8 mouse cellular contexts compared by ENCODE assay signal in the genomic region with DNA sequence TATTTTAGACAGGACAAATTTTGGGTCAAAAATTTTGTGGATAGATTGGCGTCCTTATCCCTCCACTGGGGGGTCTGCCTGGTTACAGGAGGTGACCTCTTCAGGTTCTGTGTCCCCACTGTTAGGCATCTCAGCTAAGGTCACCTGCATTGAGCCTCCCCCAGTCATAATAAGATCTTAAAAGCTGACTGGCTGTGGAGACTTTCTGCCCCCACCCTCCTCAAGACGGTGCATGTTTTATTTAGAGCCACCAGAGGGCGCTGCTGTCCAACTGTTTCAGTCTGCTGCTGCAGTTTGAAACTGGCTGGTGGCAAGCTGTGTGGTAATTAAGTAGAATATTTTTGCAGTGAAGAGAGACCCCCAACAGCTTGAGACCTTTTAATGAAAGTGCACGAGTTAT. TPM values are rescaled to one million over a fixed set of nuclear protein-coding genes. Genes with fewer than 3 reads are reported as not detected.
DNase-seq lines count a peak whose midpoint lies in the region; ATAC-seq and TF ChIP-seq lines count a peak whose summit lies in the region.
"Had no signal": no experiment of that assay in that cellular context is flagged by ENCODE, and none has a peak within 500 bp of the region (broad histone marks: within the 10 kb centered on the region; RNA-seq: fewer than 3 reads in every experiment).

No protein-coding gene starts in this region.

- ATAC-seq in liver, embryonic 14.5 days (ENCODE audit: insufficient read depth), result no peak

- no peak overlapping the region for H3K4me3 ChIP-seq in hindbrain, embryonic 10.5 days
- H3K4me3 ChIP-seq in liver, embryonic 14.5 days (ENCODE audit: insufficient read depth in 1 of 2, low read depth in 2 of 2, low read length in 2 of 2), result no peak overlapping the region
- H3K4me3 ChIP-seq: stomach, embryonic 15.5 days had no signal

- no peak for TF ChIP-seq EP300 in liver, embryonic 14.5 days (IDR thresholded peaks at IDR 0.05; ENCODE audit: low read depth)

- peaks cover 29% of the 10 kb centered on the region for H3K27me3 ChIP-seq in hindbrain, embryonic 10.5 days (ENCODE audit: insufficient read depth, poor library complexity, severe bottlenecking)
- no peaks in the 10 kb centered on the region for H3K27me3 ChIP-seq in liver, embryonic 14.5 days (ENCODE audit: control insufficient read depth, insufficient read depth, low read length)
- H3K27me3 ChIP-seq: stomach, embryonic 15.5 days had no signal

- no peak overlapping the region for H3K4me2 ChIP-seq in liver, embryonic 14.5 days (ENCODE audit: low read depth)
- H3K4me2 ChIP-seq: stomach, embryonic 15.5 days had no signal

- no peaks in the 10 kb centered on the region for H3K4me1 ChIP-seq in hindbrain, embryonic 10.5 days (replicated peaks)
- no peaks in the 10 kb centered on the region for H3K4me1 ChIP-seq in liver, embryonic 14.5 days (replicated peaks; ENCODE audit: control insufficient read depth in 2 of 2, insufficient read depth in 2 of 2, low read length in 1 of 2)
- H3K4me1 ChIP-seq: stomach, embryonic 15.5 days had no signal

- H3K9me3 ChIP-seq in hindbrain, embryonic 10.5 days, result no peaks in the 10 kb centered on the region
- H3K9me3 ChIP-seq in liver, embryonic 14.5 days (ENCODE audit: control insufficient read depth, low read length), result no peaks in the 10 kb centered on the region
- H3K9me3 ChIP-seq: stomach, embryonic 15.5 days had no signal

- no peak overlapping the region for H3K27ac ChIP-seq in hindbrain, embryonic 10.5 days
- no peak overlapping the region for H3K27ac ChIP-seq in liver, embryonic 14.5 days
- H3K27ac ChIP-seq: stomach, embryonic 15.5 days had no signal

- peaks cover 13% of the 10 kb centered on the region; the same call in 1 of the 2 replicates for H3K36me3 ChIP-seq in hindbrain, embryonic 10.5 days
- no peaks in the 10 kb centered on the region for H3K36me3 ChIP-seq in liver, embryonic 14.5 days (replicated peaks; ENCODE audit: control insufficient read depth, insufficient read depth, low read depth)

- peak; percentile 11 for DNase-seq in ovary, postnatal 36 days (ENCODE audit: low spot score)
- no peak for DNase-seq in ovary, adult 18-20 months (ENCODE audit: low spot score)
- DNase-seq in ZHBTc4 (ENCODE audit: low read depth, low spot score), result peak; percentile 78
- peak; percentile 47 to 66 for DNase-seq in cerebellum, postnatal 25 days
- peak; percentile 52 for DNase-seq in hindbrain, embryonic 10.5 days (ENCODE audit: low spot score)
- peak; percentile 9 to 17 (median 10) for DNase-seq in liver, embryonic 14.5 days (ENCODE audit: low read depth in 3 of 3, low spot score in 3 of 3)
- DNase-seq in retina, postnatal 1 day, result peak; percentile 84

- peak; percentile 87 for TF ChIP-seq CTCF in liver, embryonic 14.5 days (IDR thresholded peaks at IDR 0.05; ENCODE audit: low read depth)

- 10% methylated on average over 4 of the region's 4 CpGs for WGBS in hindbrain, embryonic 10.5 days
- WGBS in liver, embryonic 14.5 days (ENCODE audit: insufficient replicate concordance), result 8% methylated on average over 4 of the region's 4 CpGs

- no peak overlapping the region for H3K9ac ChIP-seq in liver, embryonic 14.5 days (replicated peaks)
- H3K9ac ChIP-seq: stomach, embryonic 15.5 days had no signal

RNA-seq across cellular contexts. Expression of a gene that starts 51.1 kb away (rescaled TPM):
- polyA plus RNA-seq in hindbrain, embryonic 10.5 days (2016; fragmentation: Nextera tagmentation; extraction: Ambion mirVana), result 26.9 and 45.5 TPM in 2 replicates
- polyA plus RNA-seq in liver, embryonic 14.5 days (2012; rRNA removed), result 0.04 and 0.08 TPM in 2 replicates
- polyA plus RNA-seq in liver, embryonic 14.5 days (2014; fragmentation: Nextera tagmentation; extraction: Ambion mirVana), result not detected in 2 replicates

Comparison
In these comparisons a context has a peak if more than half of its experiments do, and no peak if none do; other contexts are left out.
1. RNA of a gene that starts 51.1 kb away (polyA plus RNA-seq): 26.9 to 45.5 TPM in hindbrain, embryonic 10.5 days; 0.04 to 0.08 TPM in liver, embryonic 14.5 days; every median in the first group is over 10 times any median in the second.